Mouse (Mus musculus) spleen, adult 2 months (tissue): ENCODE results near the gene Spata33. TPM values are rescaled to one million over a fixed set of nuclear protein-coding genes. Genes with fewer than 3 reads are reported as not detected.
A peak's percentile ranks its signal among the peaks of the same experiment; 100 is the strongest.
"Not testable (repeated sequence)": the region's sequence is repeated elsewhere in the genome, so short reads cannot be mapped to it uniquely, and the experiment has no call there.

Experiments used
- DNase-seq, 2 experiments: peaks; one replicate each; pipeline versions ENCODE4 v3.0.0 to v3.0.0-alpha.2; 2012 to 2021; ENCODE audit warnings: low spot score in 2 of 2, low read depth in 1 of 2
- H3K27ac ChIP-seq: fragments of 200-500 bp; 2 replicates; pipeline ENCODE4 v1.5.1; 2012; ENCODE audit warnings: low read length, inconsistent platforms; ENCODE audit not compliant: insufficient read depth
- H3K27me3 ChIP-seq: fragments of 200-500 bp; 2 replicates; pipeline ENCODE4 v1.6.1; 2012; ENCODE audit warnings: mild to moderate bottlenecking, moderate library complexity, low read length, inconsistent platforms; ENCODE audit not compliant: control insufficient read depth, insufficient read depth
- H3K36me3 ChIP-seq: fragments of 200-500 bp; 2 replicates; pipeline ENCODE4 v1.6.1; 2012; ENCODE audit warnings: mild to moderate bottlenecking, low read length, inconsistent platforms; ENCODE audit not compliant: control insufficient read depth, insufficient read depth
- H3K4me1 ChIP-seq: fragments of 200-500 bp; 2 replicates; pipeline ENCODE4 v1.6.1; 2011; ENCODE audit warnings: inconsistent platforms; ENCODE audit not compliant: control insufficient read depth, insufficient read depth, insufficient read length
- H3K4me3 ChIP-seq: fragments of 200-500 bp; 2 replicates; pipeline ENCODE4 v1.5.1; 2011; ENCODE audit warnings: mild to moderate bottlenecking, inconsistent platforms; ENCODE audit not compliant: insufficient read depth, insufficient read length; ENCODE audit errors: extremely low read depth
- CTCF ChIP-seq: fragments of 200-500 bp; IDR thresholded peaks from 2 replicates; pipeline ENCODE4 v1.5.1; 2011; ENCODE audit warnings: mild to moderate bottlenecking, inconsistent platforms; ENCODE audit not compliant: insufficient read depth, insufficient read length, insufficient replicate concordance; ENCODE audit errors: extremely low read depth
- POLR2A ChIP-seq: fragments of 200-500 bp; IDR thresholded peaks from 2 replicates; pipeline ENCODE4 v1.6.1; 2011; ENCODE audit warnings: low read depth, low read length, inconsistent platforms
- WGBS: fragments of 180-500 bp; shearing (Covaris S2); methylation state at CpG from one replicate; pipeline ENCODE4 v1.1.7; 2018; 5-methylcytosine and 5-hydroxymethylcytosine counted together
- polyA plus RNA-seq: library from polyadenylated mRNA; depleted of rRNA; stranded (reverse); fragments of >200 nt; gene quantifications from 2 replicates; pipeline ENCODE4 v1.2.3, GENCODE M21; 2012

The Spata33 gene
- polyA plus RNA-seq, 1 experiment, result 0.42 TPM

- Histone ChIP-seq H3K36me3 (peaks cover 22% of the 10 kb centered on the region), H3K4me1 (peaks cover 10% of the 10 kb centered on the region), H3K27ac (no peak overlapping the region), H3K4me3 (no peak overlapping the region), H3K27me3 (no peaks in the 10 kb centered on the region)
- WGBS, result 85% methylated on average over 5 of the region's 5 CpGs
- no peak for TF ChIP-seq CTCF
- no peak for TF ChIP-seq POLR2A
- no peak for DNase-seq
Measured at GRCm38 (mm10) chr8:123250940-123251339, 38.3 kb downstream of the Spata33 start.

- H3K27me3 ChIP-seq, result no peaks in the 10 kb centered on the region
- no peak for TF ChIP-seq POLR2A
- WGBS, result 43% methylated on average over 4 of the region's 4 CpGs
- H3K4me3 ChIP-seq, result no peak overlapping the region
- no peak for DNase-seq
- H3K36me3 ChIP-seq, result peaks cover 21% of the 10 kb centered on the region
- H3K4me1 ChIP-seq, result peaks cover 10% of the 10 kb centered on the region
- no peak overlapping the region for H3K27ac ChIP-seq
Measured at GRCm38 (mm10) chr8:123252925-123253324, 40.3 kb downstream of the Spata33 start.

- Histone ChIP-seq H3K27ac (peak overlapping the region; percentile 77), H3K27me3 (no peaks in the 10 kb centered on the region), H3K36me3 (peaks cover 21% of the 10 kb centered on the region), H3K4me3 (peak overlapping the region; percentile 92), H3K4me1 (peaks cover 10% of the 10 kb centered on the region)
- DNase-seq, result no peak
- TF ChIP-seq CTCF (no peak), POLR2A (no peak)
- under 1% methylated on average over 40 of the region's 40 CpGs for WGBS
Measured at GRCm38 (mm10) chr8:123253451-123254098, 40.9 kb downstream of the Spata33 start.

GRCm38 (mm10) chr8:123254099-123254885, 41.7 kb downstream of the Spata33 start, which contains the start of the genes Zfp276 and Vps9d1:
Gene Zfp276, plus strand, starts transcription at chr8:123254195.
Gene Vps9d1, minus strand, starts transcription at chr8:123254348.
- Histone ChIP-seq H3K4me1 (peaks cover 10% of the 10 kb centered on the region), H3K27ac (peak within 1 kb of the TSS; percentile 78), H3K27me3 (no peaks in the 10 kb centered on the region), H3K36me3 (peaks cover 21% of the 10 kb centered on the region), H3K4me3 (peak within 1 kb of the TSS; percentile 92)
- TF ChIP-seq CTCF (no peak), POLR2A (no peak)
- WGBS, result 1% methylated on average over 94 of the region's 99 CpGs
- DNase-seq, result peak; percentile 56 to 77

- WGBS, result 70% methylated on average over 6 of the region's 6 CpGs
Measured at GRCm38 (mm10) chr8:123255170-123255569, 42.5 kb downstream of the Spata33 start.

GRCm38 (mm10) chr8:123257114-123257513, 44.5 kb downstream of the Spata33 start:
- Histone ChIP-seq H3K27me3 (no peaks in the 10 kb centered on the region), H3K4me3 (no peak overlapping the region), H3K36me3 (peaks cover 27% of the 10 kb centered on the region), H3K27ac (no peak overlapping the region), H3K4me1 (peaks cover 10% of the 10 kb centered on the region)
- no peak for DNase-seq
- WGBS, result 92% methylated on average over 3 of the region's 3 CpGs
- no peak for TF ChIP-seq POLR2A
- no peak for TF ChIP-seq CTCF

More at GRCm38 (mm10) chr8:123255170-123255569, 42.5 kb downstream of the Spata33 start:
- no peaks in the 10 kb centered on the region for H3K27me3 ChIP-seq
- peak overlapping the region; percentile 92 for H3K4me3 ChIP-seq
- no peak for DNase-seq
- H3K36me3 ChIP-seq, result peaks cover 27% of the 10 kb centered on the region
- TF ChIP-seq CTCF (no peak), POLR2A (no peak)
- H3K4me1 ChIP-seq, result peaks cover 10% of the 10 kb centered on the region
- H3K27ac ChIP-seq, result no peak overlapping the region

- DNase-seq, H3K27me3 ChIP-seq, H3K27ac ChIP-seq, H3K4me3 ChIP-seq, H3K4me1 ChIP-seq: not testable (repeated sequence)
- WGBS, result 90% methylated on average over 8 of the region's 8 CpGs
- peaks cover 27% of the 10 kb centered on the region for H3K36me3 ChIP-seq
Measured at GRCm38 (mm10) chr8:123257593-123257992, 45.0 kb downstream of the Spata33 start.
